Mouse (Mus musculus) testis, adult 10 weeks (tissue): ENCODE measurements around the gene Olfr632. TPM values are rescaled to one million over a fixed set of nuclear protein-coding genes. Genes with fewer than 3 reads are reported as not detected.

Experiments
- polyA plus RNA-seq: library from polyadenylated mRNA; stranded (reverse); fragments of 350-450 nt; fragmentation: Illumina TruSeq; extraction: RNeasy Lipid Tissue Mini Kit (QIAGEN cat#74804); gene quantifications from one replicate; pipeline ENCODE4 v1.2.3, GENCODE M21; 2014; ENCODE audit warnings: low read depth, low replicate concordance

Gene Olfr632
- not detected for polyA plus RNA-seq

DNA sequence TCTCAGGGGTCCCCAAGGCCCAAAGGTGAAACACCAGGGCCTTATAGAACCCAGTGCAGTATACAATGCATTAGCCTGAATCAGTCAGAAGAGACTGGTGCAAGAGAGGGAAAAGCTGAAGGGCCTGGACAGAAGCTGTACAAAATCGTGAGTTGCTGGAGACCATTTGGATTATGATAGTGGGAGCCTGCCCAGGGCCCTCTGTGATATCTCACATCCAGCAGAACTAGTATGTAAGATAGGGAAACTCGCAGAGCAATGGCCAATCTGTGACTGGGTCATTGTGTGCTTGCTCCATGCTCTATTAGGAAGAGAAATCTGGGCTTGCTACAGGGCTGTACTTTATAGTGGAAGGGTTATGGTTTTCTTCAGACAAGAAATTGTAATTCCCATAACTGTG is at the start of gene Olfr632:
Olfr632 (plus strand) TSS at position 84 of the 400 bp plus-strand sequence.

DNA sequence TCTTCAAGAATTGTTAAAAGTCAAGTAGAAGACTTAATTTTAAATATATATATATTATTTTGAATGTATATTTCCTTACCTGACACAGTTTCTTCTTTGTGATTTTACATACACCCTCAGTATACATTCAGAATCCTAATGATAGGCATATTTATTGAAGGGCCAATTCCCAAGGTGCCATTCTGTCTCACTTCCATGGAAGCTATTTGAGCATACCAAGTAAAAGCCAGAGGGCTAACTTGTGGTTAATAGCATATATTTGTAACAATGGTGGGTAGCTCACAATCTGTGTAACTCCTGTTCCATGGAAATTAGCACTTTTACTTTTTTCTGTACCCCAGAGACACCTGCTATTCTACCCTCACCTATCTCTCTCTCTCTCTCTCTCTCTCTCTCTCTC is 48.0 kb upstream of the Olfr632 start, which contains the start of gene Olfr66:
Olfr66 (minus strand) TSS at position 101 of the 400 bp plus-strand sequence.

DNA sequence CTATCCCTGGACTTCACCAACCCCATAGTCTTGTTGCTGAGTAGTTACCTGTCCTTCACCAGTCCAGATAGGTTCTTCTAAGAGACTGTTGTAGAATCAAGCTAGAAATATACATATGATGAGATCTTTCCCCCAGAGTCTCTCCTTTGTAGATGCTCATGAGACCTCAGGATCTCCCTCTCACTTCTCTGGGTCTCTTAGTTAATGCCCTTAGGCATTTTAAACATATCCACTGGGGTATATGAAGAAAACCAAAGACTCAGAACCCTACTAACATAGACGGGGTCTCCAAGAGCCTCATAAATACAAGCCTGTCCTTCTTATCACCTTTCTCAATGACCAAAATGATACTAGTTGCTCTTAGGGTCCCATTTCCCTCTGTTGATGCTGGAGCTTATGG is 39.8 kb upstream of the Olfr632 start, which contains the start of gene Olfr64:
Olfr64 (minus strand) TSS at position 101 of the 400 bp plus-strand sequence.

DNA sequence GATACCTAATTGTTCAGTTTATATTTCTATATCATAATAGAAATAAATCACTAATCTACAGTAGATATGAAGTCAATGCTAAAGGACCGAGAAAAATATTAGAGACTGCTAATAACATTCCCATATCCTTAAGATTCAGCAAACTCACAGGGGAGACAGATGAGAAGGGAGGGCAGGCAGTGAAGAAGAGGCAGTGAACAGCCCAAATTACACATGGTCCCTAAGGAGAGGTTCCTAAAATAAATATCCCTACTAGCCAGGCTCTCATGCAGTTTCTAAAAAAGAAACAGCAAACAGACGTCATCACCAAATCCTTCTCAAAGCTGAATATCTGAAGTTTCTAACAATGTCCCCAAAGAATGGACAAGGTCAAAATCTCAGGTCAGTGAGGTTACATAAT is 31.0 kb upstream of the Olfr632 start, which contains the start of gene Olfr65:
Olfr65 (plus strand) TSS at position 301 of the 400 bp plus-strand sequence.

DNA sequence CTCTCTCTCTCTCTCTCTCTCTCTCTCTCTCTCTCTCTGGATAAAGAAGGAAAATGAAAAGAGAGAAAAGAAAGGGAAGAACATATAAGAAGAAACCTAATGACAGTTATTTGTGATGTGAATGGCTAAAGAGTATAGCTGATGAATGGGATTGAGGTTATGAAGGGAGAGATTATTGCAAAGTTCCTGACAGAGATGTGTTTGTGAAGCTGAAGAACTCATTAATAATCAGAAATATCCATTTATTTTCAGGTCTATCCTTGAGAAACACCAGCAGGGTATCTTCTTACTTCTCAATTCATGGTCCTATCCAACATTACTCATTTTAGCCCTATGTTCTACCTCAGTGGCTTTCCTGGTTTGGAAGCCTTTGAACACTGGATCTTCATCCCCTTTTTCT is 5.6 kb upstream of the Olfr632 start, which contains the start of gene Olfr631:
Olfr631 (plus strand) TSS at position 301 of the 400 bp plus-strand sequence.

DNA sequence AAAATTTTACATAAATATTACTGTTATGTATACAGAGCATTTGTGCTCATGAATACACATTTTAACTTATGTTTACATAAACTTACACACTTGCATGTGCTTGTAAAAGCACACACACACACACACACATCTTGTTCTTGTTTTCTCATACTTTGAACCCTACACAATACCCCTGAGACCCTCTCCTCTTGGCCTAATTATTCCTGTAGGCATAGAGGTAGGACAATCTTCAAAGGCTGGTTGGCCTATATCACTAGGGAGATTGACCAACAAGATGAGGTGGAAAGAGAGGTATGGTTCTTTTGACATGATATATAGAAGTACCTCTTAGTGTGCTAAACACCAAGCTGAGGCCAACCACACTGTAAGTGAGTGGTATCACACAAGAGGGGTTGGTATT is 10.0 kb downstream of the Olfr632 start, which contains the start of gene Olfr633:
Olfr633 (plus strand) TSS at position 301 of the 400 bp plus-strand sequence.

DNA sequence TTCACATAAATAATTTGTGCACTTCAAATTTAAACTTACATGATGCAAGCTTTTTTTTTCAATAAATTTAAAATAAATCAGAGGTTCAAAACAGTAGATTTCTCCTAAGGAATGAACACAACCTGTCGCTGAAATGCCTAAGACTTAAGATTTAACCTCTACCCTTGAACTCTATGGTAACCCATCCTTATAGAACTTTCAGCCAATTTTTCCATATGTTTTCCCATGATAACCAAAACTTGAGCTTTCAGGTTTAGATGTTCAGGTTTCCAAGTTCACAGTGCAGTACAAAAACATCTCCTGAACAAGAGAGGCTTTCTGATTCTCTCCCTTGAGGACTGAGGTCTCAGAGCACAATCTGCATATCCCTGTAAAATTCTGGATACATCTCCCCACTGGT is 36.7 kb downstream of the Olfr632 start, which contains the start of gene Olfr635:
Olfr635 (plus strand) TSS at position 301 of the 400 bp plus-strand sequence.

Other genes starting within 250 kb of the Olfr632 start
- not detected for gene Olfr243, start 219.7 kb upstream of the Olfr632 start, polyA plus RNA-seq
- not detected for gene Olfr628, start 204.0 kb upstream of the Olfr632 start, polyA plus RNA-seq
- gene Olfr629, start 189.4 kb upstream of the Olfr632 start, polyA plus RNA-seq: not detected
- gene Olfr630, start 177.0 kb upstream of the Olfr632 start, polyA plus RNA-seq: not detected
- gene Olfr69, start 162.8 kb upstream of the Olfr632 start, polyA plus RNA-seq: not detected
- not detected for gene Olfr68, start 154.6 kb upstream of the Olfr632 start, polyA plus RNA-seq
- not detected for gene Olfr67, start 142.5 kb upstream of the Olfr632 start, polyA plus RNA-seq
- gene Hbb-bt, start 120.4 kb upstream of the Olfr632 start, polyA plus RNA-seq: 0.62 TPM
- gene Hbb-bs, start 106.3 kb upstream of the Olfr632 start, polyA plus RNA-seq: 9.6 TPM
- gene Hbb-bh2, start 93.8 kb upstream of the Olfr632 start, polyA plus RNA-seq: not detected
- not detected for gene Hbb-bh1, start 91.2 kb upstream of the Olfr632 start, polyA plus RNA-seq
- gene Hbb-y, start 81.1 kb upstream of the Olfr632 start, polyA plus RNA-seq: not detected
- gene Olfr66, start 48.1 kb upstream of the Olfr632 start, polyA plus RNA-seq: not detected
- not detected for gene Olfr64, start 39.9 kb upstream of the Olfr632 start, polyA plus RNA-seq
- not detected for gene Olfr65, start 30.9 kb upstream of the Olfr632 start, polyA plus RNA-seq
- not detected for gene Olfr631, start 5.5 kb upstream of the Olfr632 start, polyA plus RNA-seq
- gene Olfr633, start 10.1 kb downstream of the Olfr632 start, polyA plus RNA-seq: not detected
- gene Olfr635, start 36.8 kb downstream of the Olfr632 start, polyA plus RNA-seq: 0.03 TPM
- gene Olfr638, start 64.4 kb downstream of the Olfr632 start, polyA plus RNA-seq: not detected
- gene Olfr639, start 83.0 kb downstream of the Olfr632 start, polyA plus RNA-seq: 0.07 TPM
- not detected for gene Olfr640, start 91.2 kb downstream of the Olfr632 start, polyA plus RNA-seq
- gene Olfr641, start 101.1 kb downstream of the Olfr632 start, polyA plus RNA-seq: not detected
- 0.13 TPM for gene Olfr642, start 118.3 kb downstream of the Olfr632 start, polyA plus RNA-seq
- gene 4930516K23Rik, start 127.1 kb downstream of the Olfr632 start, polyA plus RNA-seq: 0.67 TPM
- not detected for gene Olfr644, start 137.5 kb downstream of the Olfr632 start, polyA plus RNA-seq
- gene Olfr645, start 151.1 kb downstream of the Olfr632 start, polyA plus RNA-seq: 0.07 TPM
- not detected for gene Olfr646, start 170.5 kb downstream of the Olfr632 start, polyA plus RNA-seq
- gene Ubqln5, start 195.5 kb downstream of the Olfr632 start, polyA plus RNA-seq: 11.9 TPM
- 0.60 TPM for gene Olfr643, start 203.1 kb downstream of the Olfr632 start, polyA plus RNA-seq
- gene Ubqln3, start 208.9 kb downstream of the Olfr632 start, polyA plus RNA-seq: 409 TPM
- gene Ubqlnl, start 216.2 kb downstream of the Olfr632 start, polyA plus RNA-seq: 353 TPM
- not detected for gene Olfm5, start 230.5 kb downstream of the Olfr632 start, polyA plus RNA-seq
- gene Olfr648, start 249.0 kb downstream of the Olfr632 start, polyA plus RNA-seq: 0.17 TPM